Mouse (Mus musculus): ENCODE results near the gene Zdhhc5. TPM values are rescaled to one million over a fixed set of nuclear protein-coding genes. Genes with fewer than 3 reads are reported as not detected.

Gene Zdhhc5
- total RNA-seq, 2 experiments from 2014 or later, result 49.2 TPM

- DNase-seq (ENCODE audit: low spot score in 2 of 2), result peak in 1 of 2 experiments; percentile 19
These were observed 65.3 kb downstream of the Zdhhc5 start for GRCm38 (mm10) chr2:84649674-84650073.

DNA sequence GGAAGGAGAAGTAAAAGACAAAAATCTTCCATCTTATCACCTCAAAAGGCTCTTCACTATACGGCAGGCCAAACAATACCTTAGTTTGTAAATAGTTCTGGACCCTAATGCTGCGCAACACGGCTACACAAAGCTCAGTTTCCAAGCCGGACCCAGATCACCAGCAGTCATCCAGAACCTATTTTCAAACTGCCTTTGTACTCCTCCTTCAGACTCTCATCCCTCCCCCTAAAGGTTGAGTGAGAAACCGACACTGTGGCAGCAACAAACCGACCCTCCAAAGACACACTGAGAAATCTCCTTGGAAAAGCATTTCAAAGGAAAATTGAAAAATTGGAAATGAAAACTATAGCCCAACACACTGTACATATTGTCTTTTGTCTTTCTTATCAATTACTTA, 66.6 kb downstream of the Zdhhc5 start:
- DNase-seq (ENCODE audit: low spot score in 2 of 2), result no peak

- DNase-seq (ENCODE audit: low spot score in 2 of 2), result no peak
These were observed 67.9 kb downstream of the Zdhhc5 start for GRCm38 (mm10) chr2:84647051-84647568.

GRCm38 (mm10) chr2:84646138-84646537, 68.8 kb downstream of the Zdhhc5 start:
- no peak for DNase-seq (ENCODE audit: low spot score in 2 of 2)

GRCm38 (mm10) chr2:84640833-84641232, 74.1 kb downstream of the Zdhhc5 start:
- no peak for DNase-seq (ENCODE audit: low spot score in 2 of 2)

GRCm38 (mm10) chr2:84638428-84639220, 76.4 kb downstream of the Zdhhc5 start:
- no peak for DNase-seq (ENCODE audit: low spot score in 2 of 2)

Small RNAs within 50 kb of the gene (microRNA-seq; reads per million reads assigned to microRNA genes)
- gene Mir130a, result 759 to 841 reads per million in 2 experiments

Other genes with a start within 250 kb of the Zdhhc5 start
- gene Tfpi, start 238.4 kb downstream of the Zdhhc5 start, total RNA-seq (2021), result 1 to 10 TPM; 4.8 to 5.2 TPM
- 10 to 100 TPM; 59.5 to 62.9 TPM for gene Ctnnd1, start 64.4 kb downstream of the Zdhhc5 start, total RNA-seq (2021)
- not detected for gene Btbd18, start 56.1 kb downstream of the Zdhhc5 start, total RNA-seq (2021)
- 10 to 100 TPM; 28.9 to 37.9 TPM for gene Selenoh, start 44.4 kb downstream of the Zdhhc5 start, total RNA-seq (2021)
- 1 to 10 TPM; 5.8 to 6.1 TPM for gene Gm28635, start 37.1 kb downstream of the Zdhhc5 start, total RNA-seq (2021)
- gene Med19, start 36.8 kb downstream of the Zdhhc5 start, total RNA-seq (2021), result 10 to 100 TPM; 31.4 to 33.8 TPM
- 100 to 1,000 TPM; 235 to 251 TPM for gene Tmx2, start 36.0 kb downstream of the Zdhhc5 start, total RNA-seq (2021)
- 10 to 100 TPM; 10.4 to 10.5 TPM for gene Clp1, start 12.2 kb upstream of the Zdhhc5 start, total RNA-seq (2021)
- 10 to 100 TPM; 92.2 to 93.5 TPM for gene Ypel4, start 18.9 kb upstream of the Zdhhc5 start, total RNA-seq (2021)
- gene Gm19426, start 28.5 kb upstream of the Zdhhc5 start, total RNA-seq (2021), result 1 to 10 TPM; 2.2 to 2.5 TPM
- gene Serping1, start 60.3 kb upstream of the Zdhhc5 start, total RNA-seq (2021), result 1 to 10 TPM; 8.5 to 9.2 TPM
- 1 to 10 TPM; 8.2 to 8.5 TPM for gene Ube2l6, start 83.6 kb upstream of the Zdhhc5 start, total RNA-seq (2021)
- not detected for gene Smtnl1, start 107.5 kb upstream of the Zdhhc5 start, total RNA-seq (2021)
- 10 to 100 TPM; 46.9 to 57.8 TPM for gene Timm10, start 111.8 kb upstream of the Zdhhc5 start, total RNA-seq (2021)
- under 1 TPM; 0.21 to 0.23 TPM for gene Slc43a1, start 123.7 kb upstream of the Zdhhc5 start, total RNA-seq (2021)
- 10 to 100 TPM; 91.9 to 95.9 TPM for gene Rtn4rl2, start 171.5 kb upstream of the Zdhhc5 start, total RNA-seq (2021)
- under 1 TPM; 0.19 to 0.33 TPM for gene Slc43a3, start 221.4 kb upstream of the Zdhhc5 start, total RNA-seq (2021)